Mouse (Mus musculus) intestine, embryonic 15.5 days (tissue): Measurements from ENCODE around the gene Gm10643. TPM values are rescaled to one million over a fixed set of nuclear protein-coding genes. Genes with fewer than 3 reads are reported as not detected.

ENCODE experiments used
- ATAC-seq: fragments of 200-750 bp; cut with Nextera tagmentation; 2 replicates; pipeline ENCODE4 v1.8.0; 2017; ENCODE audit warnings: moderate TSS enrichment, moderate library complexity
- H3K27ac ChIP-seq: fragments of 300-500 bp; sonication (generic); 2 replicates; pipeline ENCODE4 v1.5.1; 2015; ENCODE audit warnings: mild to moderate bottlenecking, inconsistent platforms
- H3K27me3 ChIP-seq: fragments of 300-500 bp; sonication (generic); replicated peaks from 2 replicates; pipeline ENCODE4 v1.6.1; 2015; ENCODE audit warnings: inconsistent platforms
- H3K36me3 ChIP-seq: fragments of 300-500 bp; sonication (generic); 2 replicates; pipeline ENCODE4 v1.6.1; 2015; ENCODE audit warnings: inconsistent platforms
- H3K4me1 ChIP-seq: fragments of 300-500 bp; sonication (generic); replicated peaks from 2 replicates; pipeline ENCODE4 v1.6.1; 2015; ENCODE audit warnings: inconsistent platforms
- H3K4me2 ChIP-seq: fragments of 300-500 bp; sonication (generic); replicated peaks from 2 replicates; pipeline ENCODE4 v1.6.1; 2015; ENCODE audit warnings: mild to moderate bottlenecking, inconsistent platforms
- H3K4me3 ChIP-seq: fragments of 300-500 bp; sonication (generic); replicated peaks from 2 replicates; pipeline ENCODE4 v1.5.1; 2015; ENCODE audit warnings: inconsistent platforms
- H3K9ac ChIP-seq: fragments of 300-500 bp; sonication (generic); 2 replicates; pipeline ENCODE4 v1.6.1; 2015; ENCODE audit warnings: inconsistent platforms
- H3K9me3 ChIP-seq: fragments of 300-500 bp; sonication (generic); 2 replicates; pipeline ENCODE4 v1.6.1; 2016; ENCODE audit warnings: inconsistent platforms
- WGBS: fragments of 180-500 bp; shearing (Covaris S2); methylation state at CpG from one replicate; pipeline ENCODE4 v1.1.7; 2015; 5-methylcytosine and 5-hydroxymethylcytosine counted together
- microRNA counts: library from miRNA; unstranded; fragments of <30 nt; microRNA quantifications from one replicate; lab custom pipeline; 2016
- polyA plus RNA-seq: library from polyadenylated mRNA; unstranded; fragments of >200 nt; fragmentation: Nextera tagmentation; extraction: Ambion mirVana; gene quantifications from 2 replicates; pipeline ENCODE4 v1.2.1, GENCODE M21; 2015

Gm10643 gene
- polyA plus RNA-seq, 1 experiment from 2014 or later, result 1.3 TPM

DNA sequence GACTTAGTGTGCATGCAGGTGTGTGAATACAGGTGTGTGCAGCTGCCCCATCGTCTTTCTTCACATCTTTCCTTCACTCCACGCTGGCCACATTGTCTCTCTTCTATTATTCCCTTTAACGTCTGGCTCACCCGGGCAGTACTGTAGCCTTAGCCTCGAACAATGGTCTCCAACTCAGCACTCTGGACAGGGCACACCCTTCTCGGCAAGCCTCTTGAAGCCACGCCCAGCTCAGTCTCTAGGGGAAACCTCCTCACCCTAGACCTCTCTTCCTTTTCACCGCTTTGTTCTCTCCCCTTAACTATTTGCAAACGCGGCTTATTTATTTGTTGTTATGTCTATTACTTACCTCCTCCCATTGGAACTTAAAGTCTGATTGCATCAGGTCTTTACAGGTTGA lies 37.5 kb downstream of the Gm10643 start:
- peaks cover 5% of the 10 kb centered on the region; the same call in 1 of the 2 replicates for H3K27me3 ChIP-seq
- H3K36me3 ChIP-seq, result no peaks in the 10 kb centered on the region
- no peak overlapping the region for H3K4me2 ChIP-seq
- H3K27ac ChIP-seq, result no peak overlapping the region
- 21% methylated on average over 10 of the region's 10 CpGs for WGBS
- peaks cover 32% of the 10 kb centered on the region for H3K4me1 ChIP-seq
- H3K9ac ChIP-seq, result no peak overlapping the region
- no peak for ATAC-seq
- no peaks in the 10 kb centered on the region for H3K9me3 ChIP-seq
- H3K4me3 ChIP-seq, result no peak overlapping the region

- Histone ChIP-seq H3K36me3 (no peaks in the 10 kb centered on the region), H3K9ac (peak overlapping the region; percentile 41), H3K4me3 (peak overlapping the region; percentile 43), H3K27ac (no peak overlapping the region), H3K4me1 (peaks cover 41% of the 10 kb centered on the region), H3K9me3 (no peaks in the 10 kb centered on the region), H3K4me2 (peak overlapping the region; percentile 89), H3K27me3 (peaks cover 7% of the 10 kb centered on the region; the same call in 1 of the 2 replicates)
- 6% methylated on average over 41 of the region's 41 CpGs for WGBS
- peak; percentile 44 for ATAC-seq
Observed at GRCm38 (mm10) chr8:84025863-84026262, 39.1 kb downstream of the Gm10643 start.

DNA sequence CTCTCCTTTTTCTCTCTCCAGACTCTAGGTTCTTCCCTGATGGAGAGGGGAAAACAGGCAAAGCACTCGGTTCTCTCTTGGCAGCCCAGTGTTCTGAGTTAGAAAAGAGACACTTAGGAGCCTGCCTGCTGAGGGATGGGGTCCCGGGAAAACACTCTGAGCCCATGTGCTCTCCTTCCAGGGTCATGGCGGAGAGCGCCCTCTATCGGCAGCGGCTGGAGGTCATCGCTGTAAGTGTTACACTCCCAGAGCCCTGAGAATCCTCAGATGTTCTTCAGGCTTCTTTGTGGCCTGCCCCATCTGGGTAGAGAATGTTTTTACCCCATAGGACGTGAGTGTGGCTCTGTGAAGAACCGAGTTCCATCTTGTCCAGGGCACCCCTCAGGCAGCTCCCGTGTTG lies 40.8 kb downstream of the Gm10643 start:
- 15% methylated on average over 10 of the region's 10 CpGs for WGBS
- Histone ChIP-seq H3K9ac (no peak overlapping the region), H3K4me2 (peak overlapping the region; percentile 56), H3K9me3 (no peaks in the 10 kb centered on the region), H3K4me3 (no peak overlapping the region), H3K4me1 (peaks cover 47% of the 10 kb centered on the region), H3K27ac (0 out of 2 replicates have a peak overlapping the region, but pooled peaks have one; percentile 17), H3K36me3 (no peaks in the 10 kb centered on the region), H3K27me3 (peaks cover 8% of the 10 kb centered on the region; the same call in 1 of the 2 replicates)
- ATAC-seq, result no peak

DNA sequence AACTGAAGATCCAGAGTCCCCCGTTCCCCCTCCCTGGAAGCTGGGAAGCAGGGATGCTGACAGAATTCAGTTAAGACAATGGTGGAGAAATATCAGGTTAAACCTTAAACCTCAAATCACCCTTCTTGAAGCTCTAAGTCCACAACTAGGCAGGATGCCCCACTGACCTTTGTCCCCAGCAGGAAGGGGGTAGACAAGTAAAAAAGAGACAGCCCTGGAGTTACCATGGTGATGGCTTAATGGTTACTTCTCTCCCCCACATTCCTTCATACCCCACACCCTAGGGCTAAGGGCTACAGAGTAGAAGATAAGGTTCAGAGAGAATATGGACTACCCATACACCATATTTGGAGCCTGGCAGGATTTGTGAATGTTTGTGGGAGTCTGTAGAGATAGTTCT lies 41.3 kb downstream of the Gm10643 start:
- WGBS, result 46% methylated on average over 1 of the region's 1 CpGs
- Histone ChIP-seq H3K4me1 (peaks cover 47% of the 10 kb centered on the region), H3K27ac (0 out of 2 replicates have a peak overlapping the region, but pooled peaks have one; percentile 17), H3K9ac (no peak overlapping the region), H3K4me3 (no peak overlapping the region), H3K27me3 (peaks cover 8% of the 10 kb centered on the region; the same call in 1 of the 2 replicates), H3K9me3 (no peaks in the 10 kb centered on the region), H3K4me2 (peak overlapping the region; percentile 56), H3K36me3 (no peaks in the 10 kb centered on the region)
- peak; percentile 24; the same call in 1 of the 2 replicates for ATAC-seq

- no peaks in the 10 kb centered on the region for H3K9me3 ChIP-seq
- peak overlapping the region; percentile 46; the same call in 1 of the 2 replicates for H3K27ac ChIP-seq
- peaks cover 47% of the 10 kb centered on the region for H3K4me1 ChIP-seq
- no peak overlapping the region for H3K4me3 ChIP-seq
- no peak overlapping the region for H3K9ac ChIP-seq
- 6% methylated on average over 5 of the region's 5 CpGs for WGBS
- ATAC-seq, result peak; percentile 34
- no peaks in the 10 kb centered on the region for H3K36me3 ChIP-seq
- peak overlapping the region; percentile 56 for H3K4me2 ChIP-seq
- peaks cover 8% of the 10 kb centered on the region; the same call in 1 of the 2 replicates for H3K27me3 ChIP-seq
Observed at GRCm38 (mm10) chr8:84023085-84023484, 41.9 kb downstream of the Gm10643 start.

DNA sequence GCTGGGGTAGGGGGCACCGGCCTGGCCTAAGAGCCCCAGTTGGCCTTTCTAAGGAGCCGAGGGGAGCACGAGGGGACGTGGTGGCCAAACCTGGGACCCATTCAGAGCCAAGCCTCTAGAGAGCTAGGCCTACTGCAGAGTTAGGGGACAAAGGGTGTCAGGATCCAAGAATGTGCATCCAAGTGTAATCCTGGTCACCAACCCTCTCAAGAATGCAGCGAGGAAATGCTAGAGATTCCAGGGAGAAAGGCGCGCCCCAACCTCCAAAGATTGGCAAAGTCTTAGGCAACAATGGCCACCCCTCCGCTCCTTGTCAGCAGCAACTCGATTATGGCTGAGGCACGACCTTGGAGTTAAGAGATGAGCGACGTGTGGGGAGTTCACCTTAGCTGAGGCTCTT lies 43.4 kb downstream of the Gm10643 start:
- 0 out of 2 replicates have a peak, but pooled peaks cover 5% of the 10 kb centered on the region for H3K27me3 ChIP-seq
- H3K36me3 ChIP-seq, result no peaks in the 10 kb centered on the region
- H3K4me1 ChIP-seq, result peaks cover 42% of the 10 kb centered on the region
- WGBS, result 35% methylated on average over 12 of the region's 12 CpGs
- H3K4me3 ChIP-seq, result peak overlapping the region; percentile 27
- peak overlapping the region; percentile 42 for H3K27ac ChIP-seq
- peak overlapping the region; percentile 56 for H3K4me2 ChIP-seq
- no peaks in the 10 kb centered on the region for H3K9me3 ChIP-seq
- peak; percentile 13; the same call in 1 of the 2 replicates for ATAC-seq
- H3K9ac ChIP-seq, result no peak overlapping the region

DNA sequence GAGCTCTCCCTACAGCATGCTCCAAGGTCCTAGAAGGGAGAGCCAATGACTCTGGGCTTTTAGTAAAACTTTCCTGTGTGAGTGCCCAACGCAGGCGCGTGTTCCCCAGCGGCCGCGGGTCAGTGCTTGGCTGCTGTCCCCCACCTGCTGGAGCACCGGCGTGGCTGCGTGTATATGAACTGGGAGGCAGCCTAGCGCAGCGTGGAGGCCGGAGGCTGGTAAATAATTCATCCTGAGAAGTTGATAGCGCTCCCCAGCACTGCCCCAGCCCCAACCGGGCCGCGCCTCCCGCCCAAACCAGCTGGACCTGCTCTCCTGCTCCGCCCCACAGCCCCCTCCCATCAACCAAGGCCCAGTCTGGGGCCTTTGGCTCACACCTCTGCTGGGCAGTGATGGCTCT lies 43.8 kb downstream of the Gm10643 start, which contains the start of gene Palm3:
TSS of gene Palm3 (plus strand) at position 376 of the 400 bp plus-strand sequence.
- H3K36me3 ChIP-seq, result no peaks in the 10 kb centered on the region
- peaks cover 37% of the 10 kb centered on the region for H3K4me1 ChIP-seq
- 6% methylated on average over 18 of the region's 18 CpGs for whole genome bisulfite sequencing
- H3K4me3 ChIP-seq, result peak within 1 kb of the TSS; percentile 27
- H3K4me2 ChIP-seq, result peak within 1 kb of the TSS; percentile 56
- 0 out of 2 replicates have a peak, but pooled peaks cover 5% of the 10 kb centered on the region for H3K27me3 ChIP-seq
- peak; percentile 74 for ATAC-seq
- H3K9me3 ChIP-seq, result no peaks in the 10 kb centered on the region
- peak within 1 kb of the TSS; percentile 42 for H3K27ac ChIP-seq
- H3K9ac ChIP-seq, result no peak within 1 kb of the TSS

DNA sequence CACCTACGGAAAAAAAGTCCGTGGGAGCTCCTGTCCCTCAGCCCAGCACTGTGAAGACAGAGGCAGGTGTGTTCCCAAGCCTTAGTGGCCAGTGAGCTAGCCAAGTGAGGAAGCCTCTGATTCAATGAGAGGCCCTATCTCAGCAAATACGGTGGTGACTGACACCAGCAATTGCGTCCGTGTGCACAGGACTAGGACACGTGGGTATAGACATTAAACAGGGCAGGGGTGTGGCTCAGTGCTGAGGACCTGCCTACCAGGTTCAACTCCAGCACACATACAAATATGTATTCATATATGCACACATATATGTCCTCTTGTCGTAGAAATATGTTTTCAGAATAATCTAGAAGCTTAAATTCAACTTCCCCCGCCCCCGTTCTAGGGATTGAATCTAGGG lies 45.2 kb downstream of the Gm10643 start:
- no peak; the same call in 1 of the 2 replicates for ATAC-seq
- 71% methylated on average over 9 of the region's 9 CpGs for WGBS

GRCm38 (mm10) chr8:84015833-84016232 lies 49.1 kb downstream of the Gm10643 start:
- Histone ChIP-seq H3K27ac (no peak overlapping the region), H3K9me3 (no peaks in the 10 kb centered on the region), H3K9ac (no peak overlapping the region), H3K27me3 (peaks cover 26% of the 10 kb centered on the region), H3K4me2 (no peak overlapping the region), H3K4me1 (peaks cover 24% of the 10 kb centered on the region), H3K36me3 (no peaks in the 10 kb centered on the region), H3K4me3 (no peak overlapping the region)
- no peak for ATAC-seq
- 95% methylated on average over 5 of the region's 5 CpGs for WGBS

More for the DNA sequence above, 45.2 kb downstream of the Gm10643 start:
- Histone ChIP-seq H3K36me3 (no peaks in the 10 kb centered on the region), H3K27ac (no peak overlapping the region), H3K27me3 (0 out of 2 replicates have a peak, but pooled peaks cover 3% of the 10 kb centered on the region), H3K4me1 (peaks cover 32% of the 10 kb centered on the region), H3K9ac (no peak overlapping the region), H3K4me3 (no peak overlapping the region), H3K9me3 (no peaks in the 10 kb centered on the region), H3K4me2 (no peak overlapping the region)

MicroRNAs within 50 kb of the gene (microRNA counts, 519-probe panel; counts per million panel counts)
- 2,359 counts per million, percentile 62 among the panel's probes with 10 or more counts for microRNA mmu-miR-709 (lab: Ali Mortazavi, UCI)

Other genes starting within 250 kb of the Gm10643 start
- 11.0 and 13.4 TPM in 2 replicates for gene Adgrl1, start 165.0 kb downstream of the Gm10643 start, polyA plus RNA-seq
- 0.44 and 0.47 TPM in 2 replicates for gene Gm10644, start 109.9 kb downstream of the Gm10643 start, polyA plus RNA-seq
- 57.8 and 60.9 TPM in 2 replicates for gene Asf1b, start 109.6 kb downstream of the Gm10643 start, polyA plus RNA-seq
- 115 and 121 TPM in 2 replicates for gene Prkaca, start 92.1 kb downstream of the Gm10643 start, polyA plus RNA-seq
- 8.4 and 8.7 TPM in 2 replicates for gene Samd1, start 67.5 kb downstream of the Gm10643 start, polyA plus RNA-seq
- gene 1700067K01Rik, start 63.6 kb downstream of the Gm10643 start, polyA plus RNA-seq, result 0.86 and 0.87 TPM in 2 replicates
- gene 2210011C24Rik, start 53.0 kb downstream of the Gm10643 start, polyA plus RNA-seq, result 1.5 and 1.6 TPM in 2 replicates
- gene Palm3, start 43.7 kb downstream of the Gm10643 start, polyA plus RNA-seq, result 8.9 and 9.4 TPM in 2 replicates
- 1.3 and 1.5 TPM in 2 replicates for gene Il27ra, start 22.5 kb downstream of the Gm10643 start, polyA plus RNA-seq
- gene Rln3, start 20.1 kb downstream of the Gm10643 start, polyA plus RNA-seq, result 0.28 and 0.31 TPM in 2 replicates
- 7.3 and 7.9 TPM in 2 replicates for gene Rfx1, start 1.7 kb upstream of the Gm10643 start, polyA plus RNA-seq
- gene Dcaf15, start 39.6 kb upstream of the Gm10643 start, polyA plus RNA-seq, result 8.4 and 9.9 TPM in 2 replicates
- 0.33 and 0.62 TPM in 2 replicates for gene Podnl1, start 60.9 kb upstream of the Gm10643 start, polyA plus RNA-seq
- 20.7 and 21.7 TPM in 2 replicates for gene Cc2d1a, start 82.8 kb upstream of the Gm10643 start, polyA plus RNA-seq
- gene 4930432K21Rik, start 82.9 kb upstream of the Gm10643 start, polyA plus RNA-seq, result 0.65 and 0.93 TPM in 2 replicates
- gene Nanos3, start 120.1 kb upstream of the Gm10643 start, polyA plus RNA-seq, result 2.5 and 2.9 TPM in 2 replicates
- gene Zswim4, start 171.9 kb upstream of the Gm10643 start, polyA plus RNA-seq, result 9.0 TPM in 2 replicates
- gene D8Ertd738e, start 184.6 kb upstream of the Gm10643 start, polyA plus RNA-seq, result 292 and 312 TPM in 2 replicates
- 72.4 and 77.5 TPM in 2 replicates for gene Mri1, start 192.2 kb upstream of the Gm10643 start, polyA plus RNA-seq
- gene Ccdc130, start 205.2 kb upstream of the Gm10643 start, polyA plus RNA-seq, result 14.3 and 16.8 TPM in 2 replicates